Mouse (Mus musculus) T-cell, adult 2 months (primary cell): ENCODE data around the gene Gm20604.

Source experiments
- DNase-seq: peaks from one replicate; pipeline ENCODE4 v3.0.0; 2022; ENCODE audit warnings: low spot score

Gm20604 gene

GRCm38 (mm10) chr12:102758403-102758756 is at the start of gene Gm20604:
Gm20604 (minus strand) TSS chr12:102758672.
- no peak for DNase-seq

- DNase-seq, result no peak
These were observed 41.1 kb upstream of the Gm20604 start for GRCm38 (mm10) chr12:102799528-102799927.

GRCm38 (mm10) chr12:102787927-102788326 is 29.5 kb upstream of the Gm20604 start:
- DNase-seq, result no peak

GRCm38 (mm10) chr12:102785593-102785985 is 27.1 kb upstream of the Gm20604 start:
- DNase-seq, result no peak

- DNase-seq, result no peak
These were observed 26.6 kb upstream of the Gm20604 start for GRCm38 (mm10) chr12:102784899-102785592.

- DNase-seq, result peak; percentile 57
These were observed 24.4 kb upstream of the Gm20604 start for GRCm38 (mm10) chr12:102782841-102783240.

GRCm38 (mm10) chr12:102779452-102779851 is 21.0 kb upstream of the Gm20604 start:
- DNase-seq, result no peak

GRCm38 (mm10) chr12:102778151-102778550 is 19.7 kb upstream of the Gm20604 start:
- DNase-seq, result no peak

- DNase-seq, result no peak
These were observed 17.6 kb upstream of the Gm20604 start for GRCm38 (mm10) chr12:102776035-102776434.

- DNase-seq, result no peak
These were observed 14.2 kb upstream of the Gm20604 start for GRCm38 (mm10) chr12:102772676-102773075.

GRCm38 (mm10) chr12:102771601-102772000 is 13.1 kb upstream of the Gm20604 start:
- DNase-seq, result no peak

GRCm38 (mm10) chr12:102769000-102769399 is 10.5 kb upstream of the Gm20604 start:
- peak; percentile 9 for DNase-seq

GRCm38 (mm10) chr12:102763696-102764095 is 5.2 kb upstream of the Gm20604 start:
- DNase-seq, result no peak

- no peak for DNase-seq
These were observed 3.2 kb upstream of the Gm20604 start for GRCm38 (mm10) chr12:102761668-102762067.

GRCm38 (mm10) chr12:102758936-102759335 is 464 bp upstream of the Gm20604 start:
- DNase-seq, result no peak

- DNase-seq, result peak; percentile 95
These were observed 626 bp downstream of the Gm20604 start, which contains the start of the genes Gm28051, Gon7 and Ubr7 for GRCm38 (mm10) chr12:102757689-102758402. Gm28051 (minus strand) TSS chr12:102757765. Gon7 (minus strand) TSS chr12:102757803. Ubr7 (plus strand) TSS chr12:102757967.

GRCm38 (mm10) chr12:102757055-102757688 is 1.3 kb downstream of the Gm20604 start:
- DNase-seq, result peak; percentile 8

GRCm38 (mm10) chr12:102756304-102756703 is 2.2 kb downstream of the Gm20604 start:
- peak; percentile 69 for DNase-seq

GRCm38 (mm10) chr12:102748256-102748655 is 10.2 kb downstream of the Gm20604 start:
- no peak for DNase-seq

GRCm38 (mm10) chr12:102744839-102745238 is 13.6 kb downstream of the Gm20604 start:
- peak; percentile 80 for DNase-seq

GRCm38 (mm10) chr12:102743589-102744574 is 14.6 kb downstream of the Gm20604 start, which contains the start of the genes Moap1 and Tmem251:
Moap1 (minus strand) TSS chr12:102743661.
Tmem251 (plus strand) TSS chr12:102743762.
- DNase-seq, result peak; percentile 92
